Mouse (Mus musculus) forebrain, postnatal 0 days (tissue): ENCODE measurements around the gene Mtf2. TPM values are rescaled to one million over a fixed set of nuclear protein-coding genes. Genes with fewer than 3 reads are reported as not detected.
"Not testable (repeated sequence)": the region's sequence is repeated elsewhere in the genome, so short reads cannot be mapped to it uniquely, and the experiment has no call there.

Experiments used
- ATAC-seq: fragments of 200-750 bp; cut with Nextera tagmentation; 2 replicates; pipeline ENCODE4 v1.8.0; 2017; ENCODE audit warnings: mild to moderate bottlenecking, moderate library complexity
- DNase-seq: peaks from one replicate; pipeline ENCODE4 v3.0.0-alpha.2; 2015
- H3K27ac ChIP-seq: fragments of 300-500 bp; sonication (generic); 2 replicates; pipeline ENCODE4 v1.5.1; 2014; ENCODE audit warnings: low read depth, mild to moderate bottlenecking, antibody characterized with exemption, low read length, moderate library complexity, mixed read lengths
- H3K27me3 ChIP-seq: fragments of 300-500 bp; sonication (generic); 2 replicates; pipeline ENCODE4 v1.6.1; 2014; ENCODE audit warnings: mild to moderate bottlenecking, low read length, mixed read lengths; ENCODE audit not compliant: insufficient read depth
- H3K36me3 ChIP-seq: fragments of 300-500 bp; sonication (generic); 2 replicates; pipeline ENCODE4 v1.6.1; 2014; ENCODE audit warnings: mild to moderate bottlenecking, moderate library complexity; ENCODE audit not compliant: insufficient read depth
- H3K4me1 ChIP-seq: fragments of 300-500 bp; sonication (generic); 2 replicates; pipeline ENCODE4 v1.6.1; 2014; ENCODE audit warnings: antibody characterized with exemption; ENCODE audit not compliant: insufficient read depth
- H3K4me2 ChIP-seq: fragments of 300-500 bp; sonication (generic); 2 replicates; pipeline ENCODE4 v1.6.1; 2014; ENCODE audit warnings: low read depth, mild to moderate bottlenecking, moderate library complexity
- H3K4me3 ChIP-seq: fragments of 300-500 bp; sonication (generic); 2 replicates; pipeline ENCODE4 v1.5.1; 2014; ENCODE audit warnings: low read depth, low read length, mixed read lengths
- H3K9ac ChIP-seq: fragments of 300-500 bp; sonication (generic); 2 replicates; pipeline ENCODE4 v1.6.1; 2014; ENCODE audit warnings: mild to moderate bottlenecking
- H3K9me3 ChIP-seq: fragments of 300-500 bp; sonication (generic); 2 replicates; pipeline ENCODE4 v1.6.1; 2016; ENCODE audit warnings: low read length
- CTCF ChIP-seq: sonication (generic); IDR thresholded peaks from 2 replicates; pipeline ENCODE4 v1.5.1; 2016; ENCODE audit warnings: antibody characterized with exemption, control low read depth, low read depth
- WGBS: fragments of 180-500 bp; shearing (Covaris S2); extraction: QIAGEN DNeasy Blood & Tissue Kit; methylation state at CpG from one replicate; pipeline ENCODE4 v1.1.7; 2014; 5-methylcytosine and 5-hydroxymethylcytosine counted together
- polyA plus RNA-seq: library from polyadenylated mRNA; unstranded; fragments of >200 nt; fragmentation: Nextera tagmentation; extraction: Ambion mirVana; gene quantifications from 2 replicates; pipeline ENCODE4 v1.2.1, GENCODE M21; 2015
- total RNA-seq: library from RNA; depleted of rRNA; stranded (reverse); fragments of >200 nt; gene quantifications from 2 replicates; pipeline ENCODE4 v1.2.3, GENCODE M21; 2014

The Mtf2 gene
- total and polyA plus RNA-seq, 2 experiments from 2014 or later, result 61.9 to 96.2 TPM

GRCm38 (mm10) chr5:108082380-108082779 lies 16.9 kb downstream of the Mtf2 start:
- peaks cover 18% of the 10 kb centered on the region for H3K36me3 ChIP-seq
- H3K9ac ChIP-seq, result no peak overlapping the region
- H3K9me3 ChIP-seq, result no peaks in the 10 kb centered on the region
- peak; percentile 48 for TF ChIP-seq CTCF
- no peak overlapping the region for H3K4me3 ChIP-seq
- ATAC-seq, result no peak
- DNase-seq, result no peak
- H3K4me1 ChIP-seq, result no peaks in the 10 kb centered on the region
- H3K27me3 ChIP-seq, result no peaks in the 10 kb centered on the region
- 42% methylated on average over 2 of the region's 2 CpGs for WGBS
- H3K4me2 ChIP-seq, result no peak overlapping the region
- no peak overlapping the region for H3K27ac ChIP-seq

GRCm38 (mm10) chr5:108085440-108085839 lies 20.0 kb downstream of the Mtf2 start:
- no peaks in the 10 kb centered on the region for H3K27me3 ChIP-seq
- WGBS, result 94% methylated on average over 2 of the region's 2 CpGs
- no peak overlapping the region for H3K27ac ChIP-seq
- TF ChIP-seq CTCF, result peak; percentile 47
- DNase-seq (no peak), ATAC-seq (no peak)
- no peak overlapping the region for H3K9ac ChIP-seq
- no peaks in the 10 kb centered on the region for H3K4me1 ChIP-seq
- H3K4me3 ChIP-seq, result no peak overlapping the region
- peaks cover 30% of the 10 kb centered on the region for H3K36me3 ChIP-seq
- no peaks in the 10 kb centered on the region for H3K9me3 ChIP-seq
- no peak overlapping the region for H3K4me2 ChIP-seq

- ATAC-seq, H3K4me1 ChIP-seq, DNase-seq, H3K4me2 ChIP-seq, H3K9me3 ChIP-seq, H3K27me3 ChIP-seq, H3K4me3 ChIP-seq, H3K27ac ChIP-seq, H3K9ac ChIP-seq: not testable (repeated sequence)
- WGBS, result 94% methylated on average over 8 of the region's 8 CpGs
- peaks cover 39% of the 10 kb centered on the region for H3K36me3 ChIP-seq
Measured at GRCm38 (mm10) chr5:108092731-108093130, 27.3 kb downstream of the Mtf2 start.

- no peaks in the 10 kb centered on the region for H3K9me3 ChIP-seq
- TF ChIP-seq CTCF, result no peak
- H3K27ac ChIP-seq, result no peak overlapping the region
- 91% methylated on average over 3 of the region's 3 CpGs for WGBS
- no peaks in the 10 kb centered on the region for H3K27me3 ChIP-seq
- H3K9ac ChIP-seq, result no peak overlapping the region
- ATAC-seq (no peak), DNase-seq (no peak)
- no peaks in the 10 kb centered on the region for H3K4me1 ChIP-seq
- no peak overlapping the region for H3K4me3 ChIP-seq
- peaks cover 38% of the 10 kb centered on the region for H3K36me3 ChIP-seq
- no peak overlapping the region for H3K4me2 ChIP-seq
Measured at GRCm38 (mm10) chr5:108097676-108098075, 32.2 kb downstream of the Mtf2 start.

GRCm38 (mm10) chr5:108100196-108100595 lies 34.7 kb downstream of the Mtf2 start:
- H3K27ac ChIP-seq, result no peak overlapping the region
- H3K4me1 ChIP-seq, result no peaks in the 10 kb centered on the region
- H3K9me3 ChIP-seq, result no peaks in the 10 kb centered on the region
- no peak overlapping the region for H3K4me2 ChIP-seq
- DNase-seq (no peak), ATAC-seq (no peak)
- peaks cover 34% of the 10 kb centered on the region for H3K36me3 ChIP-seq
- H3K27me3 ChIP-seq, result no peaks in the 10 kb centered on the region
- H3K9ac ChIP-seq, result no peak overlapping the region
- TF ChIP-seq CTCF, result no peak
- no peak overlapping the region for H3K4me3 ChIP-seq

- Histone ChIP-seq H3K36me3 (peaks cover 34% of the 10 kb centered on the region), H3K4me2 (no peak overlapping the region), H3K27me3 (no peaks in the 10 kb centered on the region), H3K9ac (no peak overlapping the region), H3K27ac (no peak overlapping the region), H3K4me3 (no peak overlapping the region), H3K9me3 (no peaks in the 10 kb centered on the region), H3K4me1 (no peaks in the 10 kb centered on the region)
- WGBS, result 76% methylated on average over 5 of the region's 5 CpGs
- ATAC-seq (no peak), DNase-seq (no peak)
- no peak for TF ChIP-seq CTCF
Measured at GRCm38 (mm10) chr5:108104306-108104705, 38.8 kb downstream of the Mtf2 start.

GRCm38 (mm10) chr5:108109346-108109745 lies 43.9 kb downstream of the Mtf2 start:
- Histone ChIP-seq H3K4me2 (no peak overlapping the region), H3K9me3 (no peaks in the 10 kb centered on the region), H3K27ac (no peak overlapping the region), H3K4me1 (no peaks in the 10 kb centered on the region), H3K36me3 (peaks cover 19% of the 10 kb centered on the region), H3K27me3 (no peaks in the 10 kb centered on the region), H3K9ac (no peak overlapping the region), H3K4me3 (no peak overlapping the region)
- 92% methylated on average over 7 of the region's 7 CpGs for WGBS
- TF ChIP-seq CTCF, result no peak
- DNase-seq, result no peak
- no peak for ATAC-seq

- 92% methylated on average over 4 of the region's 4 CpGs for WGBS
- ATAC-seq (no peak), DNase-seq (no peak)
- Histone ChIP-seq H3K36me3 (no peaks in the 10 kb centered on the region; the same call in 1 of the 2 replicates), H3K4me3 (no peak overlapping the region), H3K4me1 (no peaks in the 10 kb centered on the region), H3K9ac (no peak overlapping the region), H3K27ac (no peak overlapping the region), H3K27me3 (no peaks in the 10 kb centered on the region), H3K9me3 (no peaks in the 10 kb centered on the region), H3K4me2 (no peak overlapping the region)
- TF ChIP-seq CTCF, result no peak
Measured at GRCm38 (mm10) chr5:108117693-108118092, 52.2 kb downstream of the Mtf2 start.
